Mouse (Mus musculus): ENCODE results near the gene Alg3. TPM values are rescaled to one million over a fixed set of nuclear protein-coding genes. Genes with fewer than 3 reads are reported as not detected.

The Alg3 gene
- 54.5 and 62.4 TPM in 2 replicates for polyA plus RNA-seq (2016; fragmentation: Nextera tagmentation; extraction: Ambion mirVana)

- Histone ChIP-seq H3K27ac (peak within 1 kb of the TSS; percentile 92), H3K4me1 (peaks cover 31% of the 10 kb centered on the region), H3K4me3 (peak within 1 kb of the TSS; percentile 78), H3K36me3 (peaks cover 47% of the 10 kb centered on the region), H3K9me3 (replicated peaks) (no peaks in the 10 kb centered on the region), H3K27me3 (ENCODE audit: low read depth, poor library complexity, severe bottlenecking) (no peaks in the 10 kb centered on the region)
- 3% methylated on average over 41 of the region's 41 CpGs for WGBS
- peak; percentile 87 for DNase-seq (ENCODE audit: low spot score)
These were observed at the start of gene Alg3, which contains the start of the genes Eef1akmt4 and Gm49333 for GRCm38 (mm10) chr16:20611357-20612227. Gene Alg3, minus strand, starts transcription at chr16:20611735. Gene Eef1akmt4, plus strand, starts transcription at chr16:20611593. Gene Gm49333, plus strand, starts transcription at chr16:20611610.

- Histone ChIP-seq H3K9me3 (replicated peaks) (no peaks in the 10 kb centered on the region), H3K4me1 (peaks cover 5% of the 10 kb centered on the region), H3K27ac (no peak overlapping the region), H3K27me3 (ENCODE audit: low read depth, poor library complexity, severe bottlenecking) (no peaks in the 10 kb centered on the region), H3K4me3 (no peak overlapping the region), H3K36me3 (peaks cover 97% of the 10 kb centered on the region)
- no peak for DNase-seq (ENCODE audit: low spot score)
- WGBS, result 94% methylated on average over 4 of the region's 4 CpGs
These were observed 46.1 kb upstream of the Alg3 start for GRCm38 (mm10) chr16:20657661-20658060.

- no peak for DNase-seq (ENCODE audit: low spot score)
- no peaks in the 10 kb centered on the region for H3K27me3 ChIP-seq (ENCODE audit: low read depth, poor library complexity, severe bottlenecking)
- WGBS, result 62% methylated on average over 2 of the region's 2 CpGs
- no peaks in the 10 kb centered on the region for H3K9me3 ChIP-seq (replicated peaks)
- peak overlapping the region; percentile 78; the same call in 1 of the 2 replicates for H3K4me3 ChIP-seq
- H3K27ac ChIP-seq, result no peak overlapping the region
- H3K4me1 ChIP-seq, result peaks cover 16% of the 10 kb centered on the region
- peaks cover 54% of the 10 kb centered on the region for H3K36me3 ChIP-seq
These were observed 41.8 kb upstream of the Alg3 start for GRCm38 (mm10) chr16:20653315-20653714.

DNA sequence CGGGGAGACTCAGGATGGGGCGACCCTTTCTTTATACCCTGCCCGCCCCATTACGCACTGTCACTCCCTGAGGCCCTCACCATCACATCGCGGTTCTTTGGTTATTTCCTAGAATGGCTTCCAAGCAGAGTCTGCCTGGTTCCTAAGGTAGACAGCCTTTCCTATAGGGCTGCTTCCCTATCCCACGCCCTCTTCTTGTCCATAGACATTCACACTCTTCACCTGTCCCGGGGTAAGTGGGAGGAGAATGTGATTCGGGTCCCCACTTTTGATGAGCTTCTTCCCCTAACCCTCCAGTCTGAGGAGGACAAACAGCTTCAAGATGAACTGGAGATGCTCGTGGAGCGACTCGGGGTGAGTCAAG, 40.4 kb upstream of the Alg3 start:
- DNase-seq (ENCODE audit: low spot score), result no peak
- Histone ChIP-seq H3K4me3 (peak overlapping the region; percentile 78), H3K4me1 (peaks cover 16% of the 10 kb centered on the region), H3K27ac (peak overlapping the region; percentile 84), H3K36me3 (peaks cover 40% of the 10 kb centered on the region), H3K27me3 (ENCODE audit: low read depth, poor library complexity, severe bottlenecking) (no peaks in the 10 kb centered on the region), H3K9me3 (replicated peaks) (no peaks in the 10 kb centered on the region)
- 12% methylated on average over 12 of the region's 12 CpGs for WGBS

- Histone ChIP-seq H3K9me3 (replicated peaks) (no peaks in the 10 kb centered on the region), H3K36me3 (peaks cover 33% of the 10 kb centered on the region), H3K27me3 (ENCODE audit: low read depth, poor library complexity, severe bottlenecking) (no peaks in the 10 kb centered on the region), H3K27ac (peak within 1 kb of the TSS; percentile 84), H3K4me1 (peaks cover 16% of the 10 kb centered on the region), H3K4me3 (peak within 1 kb of the TSS; percentile 78)
- 2% methylated on average over 46 of the region's 46 CpGs for WGBS
- peak; percentile 99 for DNase-seq (ENCODE audit: low spot score)
These were observed 39.8 kb upstream of the Alg3 start, which contains the start of gene Psmd2 for GRCm38 (mm10) chr16:20651076-20651946. Gene Psmd2, plus strand, starts transcription at chr16:20651652.

DNA sequence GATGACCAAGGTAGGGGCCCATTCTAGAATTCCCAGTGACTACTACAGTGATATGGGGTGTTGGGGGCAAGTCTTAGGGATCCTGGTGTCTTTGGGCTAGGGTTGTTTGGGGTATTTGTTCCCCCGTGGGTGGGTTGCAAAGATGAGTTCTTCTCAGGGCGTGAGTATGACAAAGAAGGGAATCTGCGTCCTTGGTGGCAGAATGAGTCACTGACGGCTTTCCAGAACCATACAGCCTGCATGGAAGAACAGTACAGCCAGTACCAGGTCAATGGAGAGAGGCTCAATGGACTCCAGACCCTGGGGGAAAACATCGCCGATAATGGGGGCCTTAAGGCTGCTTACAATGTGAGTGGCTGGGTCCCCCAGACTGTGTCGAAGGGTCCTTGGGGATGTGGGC, 32.4 kb upstream of the Alg3 start:
- Histone ChIP-seq H3K27me3 (ENCODE audit: low read depth, poor library complexity, severe bottlenecking) (no peaks in the 10 kb centered on the region), H3K4me1 (no peaks in the 10 kb centered on the region), H3K9me3 (replicated peaks) (no peaks in the 10 kb centered on the region), H3K27ac (no peak overlapping the region), H3K36me3 (no peaks in the 10 kb centered on the region), H3K4me3 (no peak overlapping the region)
- 87% methylated on average over 7 of the region's 7 CpGs for WGBS
- no peak for DNase-seq (ENCODE audit: low spot score)

GRCm38 (mm10) chr16:20642161-20642560, 30.6 kb upstream of the Alg3 start:
- Histone ChIP-seq H3K36me3 (no peaks in the 10 kb centered on the region), H3K27ac (no peak overlapping the region), H3K4me3 (no peak overlapping the region), H3K9me3 (replicated peaks) (no peaks in the 10 kb centered on the region), H3K27me3 (ENCODE audit: low read depth, poor library complexity, severe bottlenecking) (no peaks in the 10 kb centered on the region), H3K4me1 (no peaks in the 10 kb centered on the region)
- DNase-seq (ENCODE audit: low spot score), result peak; percentile 76
- WGBS, result 3% methylated on average over 8 of the region's 8 CpGs

GRCm38 (mm10) chr16:20638367-20638766, 26.8 kb upstream of the Alg3 start:
- Histone ChIP-seq H3K4me3 (no peak overlapping the region), H3K36me3 (no peaks in the 10 kb centered on the region)

GRCm38 (mm10) chr16:20637410-20637809, 25.9 kb upstream of the Alg3 start:
- no peaks in the 10 kb centered on the region for H3K27me3 ChIP-seq (ENCODE audit: low read depth, poor library complexity, severe bottlenecking)
- 85% methylated on average over 8 of the region's 8 CpGs for WGBS
- H3K9me3 ChIP-seq (replicated peaks), result no peaks in the 10 kb centered on the region
- DNase-seq (ENCODE audit: low spot score), result no peak
- H3K4me1 ChIP-seq, result no peaks in the 10 kb centered on the region
- H3K4me3 ChIP-seq, result no peak overlapping the region
- no peaks in the 10 kb centered on the region for H3K36me3 ChIP-seq
- no peak overlapping the region for H3K27ac ChIP-seq

More at GRCm38 (mm10) chr16:20638367-20638766, 26.8 kb upstream of the Alg3 start:
- no peak for DNase-seq (ENCODE audit: low spot score)
- Histone ChIP-seq H3K27ac (no peak overlapping the region), H3K9me3 (replicated peaks) (no peaks in the 10 kb centered on the region), H3K27me3 (ENCODE audit: low read depth, poor library complexity, severe bottlenecking) (no peaks in the 10 kb centered on the region), H3K4me1 (no peaks in the 10 kb centered on the region)
- WGBS, result 82% methylated on average over 8 of the region's 8 CpGs

- peak within 1 kb of the TSS; percentile 67 for H3K4me3 ChIP-seq
- peaks cover 29% of the 10 kb centered on the region for H3K27me3 ChIP-seq (ENCODE audit: low read depth, poor library complexity, severe bottlenecking)
- H3K9me3 ChIP-seq (replicated peaks), result no peaks in the 10 kb centered on the region
- peaks cover 9% of the 10 kb centered on the region for H3K4me1 ChIP-seq
- no peaks in the 10 kb centered on the region for H3K36me3 ChIP-seq
- peak within 1 kb of the TSS; percentile 81 for H3K27ac ChIP-seq
- peak; percentile 64 for DNase-seq (ENCODE audit: low spot score)
- 7% methylated on average over 54 of the region's 54 CpGs for WGBS
These were observed 18.4 kb upstream of the Alg3 start, which contains the start of gene Ece2 for GRCm38 (mm10) chr16:20629731-20630634. Gene Ece2, plus strand, starts transcription at chr16:20629828.

- H3K4me1 ChIP-seq, result peaks cover 9% of the 10 kb centered on the region
- WGBS, result 49% methylated on average over 11 of the region's 11 CpGs
- H3K36me3 ChIP-seq, result no peaks in the 10 kb centered on the region
- H3K27ac ChIP-seq, result no peak overlapping the region
- DNase-seq (ENCODE audit: low spot score), result no peak
- H3K4me3 ChIP-seq, result peak overlapping the region; percentile 67; the same call in 1 of the 2 replicates
- no peaks in the 10 kb centered on the region for H3K9me3 ChIP-seq (replicated peaks)
- peaks cover 29% of the 10 kb centered on the region for H3K27me3 ChIP-seq (ENCODE audit: low read depth, poor library complexity, severe bottlenecking)
These were observed 17.4 kb upstream of the Alg3 start for GRCm38 (mm10) chr16:20628871-20629391.

DNA sequence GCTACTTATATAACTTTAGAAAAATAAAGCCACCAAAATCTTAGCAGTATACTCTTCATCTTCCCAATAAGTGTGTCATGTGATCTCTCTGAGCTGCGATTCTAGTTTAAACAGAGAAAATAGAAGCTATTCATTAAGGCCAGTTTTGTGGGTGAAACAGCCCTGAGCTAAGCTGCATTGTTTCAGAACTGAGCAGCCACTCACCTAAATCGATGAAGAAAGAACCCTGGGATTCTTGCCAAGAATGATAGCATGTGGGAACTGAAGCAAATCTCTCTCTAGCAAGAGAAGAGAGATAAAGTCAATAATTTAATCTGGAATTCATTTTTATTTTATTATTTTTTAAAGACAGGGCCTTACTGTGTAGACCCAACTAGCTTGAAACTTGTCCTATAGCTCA, 11.7 kb upstream of the Alg3 start:
- H3K9me3 ChIP-seq (replicated peaks), result no peaks in the 10 kb centered on the region
- WGBS, result 76% methylated on average over 2 of the region's 2 CpGs

More for the DNA sequence above, 11.7 kb upstream of the Alg3 start:
- H3K27me3 ChIP-seq (ENCODE audit: low read depth, poor library complexity, severe bottlenecking), result peaks cover 47% of the 10 kb centered on the region
- no peak overlapping the region for H3K27ac ChIP-seq
- peaks cover 37% of the 10 kb centered on the region for H3K4me1 ChIP-seq
- H3K36me3 ChIP-seq, result peaks cover 8% of the 10 kb centered on the region; the same call in 1 of the 2 replicates
- no peak overlapping the region for H3K4me3 ChIP-seq
- no peak for DNase-seq (ENCODE audit: low spot score)
